Mouse (Mus musculus) hindbrain, embryonic 12.5 days (tissue): ENCODE results near the gene Epdr1. TPM values are rescaled to one million over a fixed set of nuclear protein-coding genes. Genes with fewer than 3 reads are reported as not detected.

Experiments
- ATAC-seq: fragments of 200-750 bp; cut with Nextera tagmentation; 2 replicates; pipeline ENCODE4 v1.8.0; 2017; ENCODE audit warnings: moderate TSS enrichment; ENCODE audit not compliant: low FRiP score
- H3K27ac ChIP-seq: fragments of 300-500 bp; sonication (generic); 2 replicates; pipeline ENCODE4 v1.5.1; 2016; ENCODE audit warnings: mild to moderate bottlenecking
- H3K27me3 ChIP-seq: fragments of 300-500 bp; sonication (generic); 2 replicates; pipeline ENCODE4 v1.6.1; 2016; ENCODE audit warnings: mild to moderate bottlenecking
- H3K36me3 ChIP-seq: fragments of 300-500 bp; sonication (generic); 2 replicates; pipeline ENCODE4 v1.6.1; 2016; ENCODE audit warnings: mild to moderate bottlenecking
- H3K4me1 ChIP-seq: fragments of 300-500 bp; sonication (generic); 2 replicates; pipeline ENCODE4 v1.6.1; 2016
- H3K4me2 ChIP-seq: fragments of 300-500 bp; sonication (generic); replicated peaks from 2 replicates; pipeline ENCODE4 v1.6.1; 2016; ENCODE audit warnings: mild to moderate bottlenecking
- H3K4me3 ChIP-seq: fragments of 300-500 bp; sonication (generic); 2 replicates; pipeline ENCODE4 v1.5.1; 2016; ENCODE audit warnings: mild to moderate bottlenecking
- H3K9ac ChIP-seq: fragments of 300-500 bp; sonication (generic); 2 replicates; pipeline ENCODE4 v1.6.1; 2016; ENCODE audit warnings: mild to moderate bottlenecking, moderate library complexity
- H3K9me3 ChIP-seq: fragments of 300-500 bp; sonication (generic); replicated peaks from 2 replicates; pipeline ENCODE4 v1.6.1; 2016; ENCODE audit warnings: mild to moderate bottlenecking
- WGBS: fragments of 180-500 bp; shearing (Covaris S2); methylation state at CpG from one replicate; pipeline ENCODE4 v1.1.7; 2016; 5-methylcytosine and 5-hydroxymethylcytosine counted together
- polyA plus RNA-seq: library from polyadenylated mRNA; unstranded; fragments of >200 nt; fragmentation: Nextera tagmentation; extraction: Ambion mirVana; gene quantifications from 2 replicates; pipeline ENCODE4 v1.2.1, GENCODE M21; 2016

Epdr1 gene
- polyA plus RNA-seq, 1 experiment from 2014 or later, result 19.5 TPM

- Histone ChIP-seq H3K4me1 (peaks cover 13% of the 10 kb centered on the region), H3K36me3 (no peaks in the 10 kb centered on the region), H3K27ac (no peak overlapping the region), H3K9ac (peak overlapping the region; percentile 59), H3K4me3 (peak overlapping the region; percentile 52), H3K27me3 (peaks cover 18% of the 10 kb centered on the region), H3K4me2 (peak overlapping the region; percentile 71), H3K9me3 (no peaks in the 10 kb centered on the region)
- ATAC-seq, result peak; percentile 14
- WGBS, result 20% methylated on average over 30 of the region's 30 CpGs
These were observed 3.6 kb upstream of the Epdr1 start for GRCm38 (mm10) chr13:19623228-19623905.

DNA sequence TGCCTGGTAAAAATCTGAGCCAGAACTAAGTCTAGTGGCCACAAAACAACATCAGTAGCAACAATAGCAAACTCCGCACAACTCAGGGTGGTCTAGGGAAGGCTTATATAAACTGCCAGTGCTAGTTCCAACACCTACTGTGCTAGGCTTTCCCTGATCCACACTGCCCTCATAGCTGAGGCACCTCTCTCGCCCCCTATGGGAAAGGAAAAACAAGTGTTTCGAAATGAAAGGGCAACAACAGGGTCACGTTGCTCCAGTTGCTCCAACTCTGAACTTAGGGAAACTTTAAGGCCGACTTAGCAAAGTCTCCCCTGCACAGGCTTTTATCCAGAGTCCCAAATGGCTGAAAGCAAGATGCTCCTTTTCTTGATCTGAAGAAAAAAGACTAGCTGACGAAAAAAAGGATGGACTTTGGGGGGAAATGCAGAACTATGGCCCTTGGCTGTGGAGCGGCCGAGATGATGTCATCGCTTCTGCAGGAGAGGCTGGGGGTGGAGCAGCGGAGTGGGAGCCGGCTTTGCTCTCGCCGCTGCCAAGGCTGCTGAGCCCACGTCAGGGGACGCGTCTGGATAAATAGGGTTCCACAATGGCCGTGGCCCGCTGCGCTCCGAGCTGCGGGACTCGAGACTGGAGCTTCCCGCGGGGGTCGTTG lies 3.0 kb upstream of the Epdr1 start, which contains the start of gene Sfrp4:
Gene Sfrp4, plus strand, starts transcription at position 532 of the 655 bp plus-strand sequence.
- peak; percentile 58 for ATAC-seq
- Histone ChIP-seq H3K4me3 (peak within 1 kb of the TSS; percentile 52), H3K4me1 (peaks cover 17% of the 10 kb centered on the region), H3K9me3 (no peaks in the 10 kb centered on the region), H3K4me2 (peak within 1 kb of the TSS; percentile 71), H3K27ac (no peak within 1 kb of the TSS), H3K27me3 (peaks cover 18% of the 10 kb centered on the region), H3K9ac (peak within 1 kb of the TSS; percentile 59), H3K36me3 (no peaks in the 10 kb centered on the region)
- 4% methylated on average over 25 of the region's 25 CpGs for WGBS

- Histone ChIP-seq H3K27me3 (peaks cover 13% of the 10 kb centered on the region), H3K27ac (peak overlapping the region; percentile 83; the same call in 1 of the 2 replicates), H3K9me3 (no peaks in the 10 kb centered on the region), H3K4me2 (peak overlapping the region; percentile 68), H3K4me3 (peak overlapping the region; percentile 72), H3K9ac (peak overlapping the region; percentile 82), H3K4me1 (peaks cover 15% of the 10 kb centered on the region), H3K36me3 (no peaks in the 10 kb centered on the region)
- WGBS, result 11% methylated on average over 5 of the region's 5 CpGs
- peak; percentile 49; the same call in 1 of the 2 replicates for ATAC-seq
These were observed 899 bp downstream of the Epdr1 start for GRCm38 (mm10) chr13:19618841-19619215.

GRCm38 (mm10) chr13:19618081-19618480 lies 1.6 kb downstream of the Epdr1 start:
- no peak for ATAC-seq
- H3K4me1 ChIP-seq, result peaks cover 8% of the 10 kb centered on the region
- H3K27ac ChIP-seq, result no peak overlapping the region
- WGBS, result 92% methylated on average over 4 of the region's 4 CpGs
- H3K4me3 ChIP-seq, result no peak overlapping the region
- peaks cover 7% of the 10 kb centered on the region for H3K27me3 ChIP-seq
- peak overlapping the region; percentile 68; the same call in 1 of the 2 replicates for H3K4me2 ChIP-seq
- H3K9ac ChIP-seq, result no peak overlapping the region
- no peaks in the 10 kb centered on the region for H3K36me3 ChIP-seq
- no peaks in the 10 kb centered on the region for H3K9me3 ChIP-seq

- ATAC-seq, result no peak
- Histone ChIP-seq H3K9ac (no peak overlapping the region), H3K4me1 (peaks cover 16% of the 10 kb centered on the region), H3K4me3 (no peak overlapping the region), H3K27ac (no peak overlapping the region), H3K27me3 (no peaks in the 10 kb centered on the region), H3K36me3 (no peaks in the 10 kb centered on the region), H3K9me3 (no peaks in the 10 kb centered on the region), H3K4me2 (no peak overlapping the region)
- 92% methylated on average over 1 of the region's 1 CpGs for WGBS
These were observed 5.4 kb downstream of the Epdr1 start for GRCm38 (mm10) chr13:19614311-19614710.

DNA sequence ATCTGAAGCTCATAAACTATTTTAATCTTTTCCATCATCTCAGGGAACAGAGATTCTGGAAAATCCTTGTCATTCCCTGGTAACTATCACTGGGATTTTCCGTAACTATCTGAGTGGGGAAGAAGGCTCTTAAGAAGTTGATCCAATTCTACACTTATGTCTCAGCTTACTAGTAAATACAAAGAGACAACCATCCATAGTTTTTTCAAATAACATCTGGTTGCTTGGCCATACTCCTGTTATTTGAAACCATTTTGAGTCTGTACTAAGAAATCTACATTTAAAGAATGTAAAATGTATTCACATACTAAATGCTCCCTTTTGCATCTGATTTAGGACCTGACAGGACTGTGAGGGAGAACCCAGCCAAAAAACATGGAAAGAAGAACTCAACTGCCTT lies 6.3 kb downstream of the Epdr1 start:
- 83% methylated on average over 1 of the region's 1 CpGs for WGBS
- no peak for ATAC-seq

DNA sequence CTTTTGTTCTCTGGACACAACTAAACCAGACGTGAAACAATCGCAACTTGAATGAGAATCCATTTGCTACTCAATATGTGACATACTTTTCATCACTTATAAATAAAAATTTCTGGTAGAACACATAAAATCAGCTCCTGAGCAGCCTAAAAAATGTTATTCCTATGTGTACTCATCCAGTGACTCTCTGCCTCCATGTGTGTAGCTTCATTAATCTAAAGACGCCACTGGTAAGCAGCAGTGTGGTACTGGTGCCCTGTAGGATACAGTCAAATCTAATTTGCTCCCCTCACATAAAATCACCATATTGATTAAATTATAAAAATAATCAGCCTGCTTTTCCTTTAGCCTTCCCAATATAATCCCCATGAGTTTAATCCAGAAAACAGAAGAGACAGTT lies 6.8 kb downstream of the Epdr1 start:
- Histone ChIP-seq H3K4me2 (no peak overlapping the region), H3K9ac (no peak overlapping the region), H3K9me3 (no peaks in the 10 kb centered on the region), H3K4me1 (peaks cover 9% of the 10 kb centered on the region), H3K27me3 (no peaks in the 10 kb centered on the region), H3K27ac (no peak overlapping the region), H3K4me3 (no peak overlapping the region), H3K36me3 (no peaks in the 10 kb centered on the region)
- 51% methylated on average over 3 of the region's 3 CpGs for WGBS
- no peak for ATAC-seq

More for the DNA sequence above, 6.3 kb downstream of the Epdr1 start:
- Histone ChIP-seq H3K4me2 (no peak overlapping the region), H3K9me3 (no peaks in the 10 kb centered on the region), H3K4me1 (peaks cover 13% of the 10 kb centered on the region), H3K4me3 (no peak overlapping the region), H3K27ac (no peak overlapping the region), H3K27me3 (no peaks in the 10 kb centered on the region), H3K36me3 (no peaks in the 10 kb centered on the region), H3K9ac (no peak overlapping the region)

- no peak overlapping the region for H3K4me2 ChIP-seq
- ATAC-seq, result peak; percentile 72
- H3K4me3 ChIP-seq, result no peak overlapping the region
- no peaks in the 10 kb centered on the region for H3K9me3 ChIP-seq
- H3K36me3 ChIP-seq, result no peaks in the 10 kb centered on the region
- no peak overlapping the region for H3K27ac ChIP-seq
- no peaks in the 10 kb centered on the region for H3K27me3 ChIP-seq
- WGBS, result 36% methylated on average over 1 of the region's 1 CpGs
- no peak overlapping the region for H3K9ac ChIP-seq
- H3K4me1 ChIP-seq, result peaks cover 9% of the 10 kb centered on the region
These were observed 7.4 kb downstream of the Epdr1 start for GRCm38 (mm10) chr13:19612348-19612747.

DNA sequence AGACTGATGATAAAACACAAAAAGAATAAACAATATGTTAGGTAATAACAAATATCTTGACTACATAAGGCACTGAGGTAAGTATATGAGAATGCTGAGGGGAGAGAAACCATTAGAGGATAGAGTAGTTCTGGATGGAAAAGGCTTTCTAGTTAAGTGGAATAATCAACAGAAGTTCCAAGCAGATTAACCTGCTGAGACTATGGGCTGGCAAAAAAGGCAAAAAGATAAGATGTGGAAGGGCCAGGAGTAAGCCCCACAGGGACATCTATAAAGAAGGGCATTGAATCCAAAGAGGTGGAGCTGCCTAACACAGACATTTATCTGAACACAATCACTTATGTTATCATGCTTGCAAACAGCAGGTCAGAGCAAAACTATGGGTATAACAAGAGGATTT lies 11.6 kb downstream of the Epdr1 start:
- no peak for ATAC-seq
- no peak overlapping the region for H3K9ac ChIP-seq
- H3K9me3 ChIP-seq, result no peaks in the 10 kb centered on the region

DNA sequence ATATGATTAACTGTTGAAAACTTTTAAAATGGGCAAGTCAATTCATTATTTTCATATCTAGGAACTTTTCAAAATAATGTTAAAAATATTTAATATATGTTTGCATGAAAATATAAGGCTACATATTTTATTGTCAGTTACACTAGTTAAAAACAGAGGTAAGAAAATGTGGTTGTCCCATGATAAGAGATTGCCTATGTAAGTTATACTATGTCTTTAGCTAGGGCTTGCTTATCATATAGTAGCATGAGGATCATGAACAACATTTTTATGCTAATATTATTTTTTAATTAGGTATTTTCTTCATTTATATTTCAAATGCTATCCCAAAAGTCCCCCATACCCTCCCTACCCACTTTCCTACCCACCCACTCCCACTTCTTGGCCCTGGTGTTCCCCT lies 14.8 kb downstream of the Epdr1 start:
- Histone ChIP-seq H3K27me3 (no peaks in the 10 kb centered on the region), H3K27ac (no peak overlapping the region), H3K9ac (no peak overlapping the region), H3K36me3 (no peaks in the 10 kb centered on the region), H3K9me3 (no peaks in the 10 kb centered on the region), H3K4me2 (no peak overlapping the region), H3K4me3 (no peak overlapping the region), H3K4me1 (no peaks in the 10 kb centered on the region)
- no peak for ATAC-seq

More for the DNA sequence above, 11.6 kb downstream of the Epdr1 start:
- H3K4me2 ChIP-seq, result no peak overlapping the region
- peaks cover 9% of the 10 kb centered on the region for H3K4me1 ChIP-seq
- H3K27me3 ChIP-seq, result no peaks in the 10 kb centered on the region
- no peaks in the 10 kb centered on the region for H3K36me3 ChIP-seq
- H3K27ac ChIP-seq, result no peak overlapping the region
- H3K4me3 ChIP-seq, result no peak overlapping the region

DNA sequence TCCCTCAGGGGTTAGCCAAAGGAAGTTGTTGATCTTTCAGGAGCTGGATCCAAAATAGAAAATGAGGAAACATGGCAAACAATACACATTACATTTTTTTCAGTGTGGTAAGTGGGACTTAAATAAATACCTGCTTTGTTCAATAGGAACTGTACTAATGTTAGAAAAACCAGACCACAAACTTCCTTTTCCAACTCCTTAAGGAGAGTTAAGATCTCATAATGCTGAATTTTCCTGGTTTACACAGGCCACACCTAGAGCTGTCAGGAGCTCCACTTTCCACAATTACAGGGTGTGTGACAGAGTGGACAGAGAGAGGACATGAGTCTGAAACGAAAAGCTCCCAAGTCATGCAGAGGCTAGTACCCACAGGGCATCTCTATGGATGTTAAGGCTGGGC lies 16.0 kb downstream of the Epdr1 start:
- no peak overlapping the region for H3K4me2 ChIP-seq
- 95% methylated on average over 1 of the region's 1 CpGs for WGBS
- no peaks in the 10 kb centered on the region for H3K36me3 ChIP-seq
- no peaks in the 10 kb centered on the region for H3K9me3 ChIP-seq
- no peak for ATAC-seq
- H3K9ac ChIP-seq, result no peak overlapping the region
- no peaks in the 10 kb centered on the region for H3K27me3 ChIP-seq
- H3K4me1 ChIP-seq, result no peaks in the 10 kb centered on the region
- no peak overlapping the region for H3K27ac ChIP-seq
- H3K4me3 ChIP-seq, result no peak overlapping the region

DNA sequence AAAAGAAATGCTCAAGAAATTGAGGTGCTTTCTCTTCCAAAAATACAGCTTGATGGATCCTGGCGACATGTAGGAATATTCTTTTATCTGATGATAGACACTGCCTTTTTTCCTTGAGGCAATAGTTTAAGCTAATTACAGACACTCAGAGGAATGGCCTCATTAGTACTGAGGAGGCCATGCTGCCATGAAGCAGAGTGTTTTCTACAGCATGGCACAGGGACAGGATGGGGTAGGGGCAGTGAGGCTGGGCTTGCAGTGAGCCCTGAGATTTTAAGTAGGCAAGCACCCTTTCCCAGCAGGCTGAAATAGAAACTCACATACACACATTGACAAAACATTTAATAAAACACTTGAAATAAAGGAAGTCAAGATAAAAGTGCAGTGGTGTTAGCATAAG lies 17.2 kb downstream of the Epdr1 start:
- ATAC-seq, result no peak
- no peaks in the 10 kb centered on the region for H3K9me3 ChIP-seq
- H3K27ac ChIP-seq, result no peak overlapping the region
- no peaks in the 10 kb centered on the region for H3K4me1 ChIP-seq
- no peaks in the 10 kb centered on the region for H3K27me3 ChIP-seq
- no peak overlapping the region for H3K4me2 ChIP-seq
- WGBS, result 85% methylated on average over 1 of the region's 1 CpGs
- no peak overlapping the region for H3K4me3 ChIP-seq
- no peak overlapping the region for H3K9ac ChIP-seq
- H3K36me3 ChIP-seq, result no peaks in the 10 kb centered on the region

DNA sequence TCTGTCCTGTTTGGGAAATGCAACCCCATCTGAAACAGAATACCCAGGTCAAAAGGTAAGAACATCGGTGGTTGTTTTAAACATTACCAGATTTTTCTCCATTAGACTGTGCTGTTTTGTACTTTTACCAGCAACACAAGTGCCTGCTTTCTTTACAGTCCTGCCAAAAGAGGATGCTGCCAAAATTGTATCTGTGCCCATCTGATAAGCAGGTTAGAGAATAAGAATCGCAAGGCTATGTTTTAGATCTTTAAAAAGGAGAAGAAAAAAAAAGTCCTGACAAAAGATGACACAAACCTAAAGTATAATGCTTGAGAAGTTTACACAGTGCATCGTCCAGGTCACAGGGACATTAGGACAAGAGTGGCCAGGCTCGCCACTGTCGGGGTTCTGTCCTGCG lies 20.5 kb downstream of the Epdr1 start:
- Histone ChIP-seq H3K36me3 (no peaks in the 10 kb centered on the region), H3K4me2 (no peak overlapping the region), H3K9me3 (no peaks in the 10 kb centered on the region), H3K4me3 (no peak overlapping the region), H3K4me1 (no peaks in the 10 kb centered on the region), H3K9ac (no peak overlapping the region), H3K27ac (no peak overlapping the region), H3K27me3 (no peaks in the 10 kb centered on the region)
- ATAC-seq, result no peak
- whole genome bisulfite sequencing, result 92% methylated on average over 6 of the region's 6 CpGs
